Mouse (Mus musculus) adrenal gland, postnatal 0 days (tissue): ENCODE data around the gene Kif11. TPM values are rescaled to one million over a fixed set of nuclear protein-coding genes. Genes with fewer than 3 reads are reported as not detected.

Experiments
- polyA plus RNA-seq: library from polyadenylated mRNA; unstranded; fragments of >200 nt; fragmentation: Nextera tagmentation; extraction: Ambion mirVana; gene quantifications from 2 replicates; pipeline ENCODE4 v1.2.1, GENCODE M21; 2015

Kif11 gene
- 9.2 and 11.9 TPM in 2 replicates for polyA plus RNA-seq

GRCm38 (mm10) chr19:37375755-37376615 lies at the start of gene Kif11:
TSS of gene Kif11 (plus strand) at chr19:37376403.

GRCm38 (mm10) chr19:37337752-37338151 lies 38.5 kb upstream of the Kif11 start, which contains the start of gene Ide:
TSS of gene Ide (minus strand) at chr19:37337852.

GRCm38 (mm10) chr19:37434263-37434951 lies 58.2 kb downstream of the Kif11 start, which contains the start of gene Hhex:
TSS of gene Hhex (plus strand) at chr19:37434810.

Other genes starting within 250 kb of the Kif11 start
- 71.6 and 95.3 TPM in 2 replicates for gene March5, start 168.9 kb upstream of the Kif11 start, polyA plus RNA-seq
- gene Cpeb3, start 167.8 kb upstream of the Kif11 start, polyA plus RNA-seq: 2.5 and 3.3 TPM in 2 replicates
- 29.9 and 58.9 TPM in 2 replicates for gene Ide, start 38.6 kb upstream of the Kif11 start, polyA plus RNA-seq
- 16.7 and 43.1 TPM in 2 replicates for gene Hhex, start 58.4 kb downstream of the Kif11 start, polyA plus RNA-seq
- 6.3 and 16.3 TPM in 2 replicates for gene Exoc6, start 174.0 kb downstream of the Kif11 start, polyA plus RNA-seq